Mouse (Mus musculus): Measurements from ENCODE around the gene Mlst8. TPM values are rescaled to one million over a fixed set of nuclear protein-coding genes. Genes with fewer than 3 reads are reported as not detected.
A peak's percentile ranks its signal among the peaks of the same experiment; 100 is the strongest.
"Not testable (repeated sequence)": the region's sequence is repeated elsewhere in the genome, so short reads cannot be mapped to it uniquely, and the experiment has no call there.

Gene Mlst8
- polyA plus RNA-seq, 1 experiment from 2014 or later, result 29.8 TPM

DNA sequence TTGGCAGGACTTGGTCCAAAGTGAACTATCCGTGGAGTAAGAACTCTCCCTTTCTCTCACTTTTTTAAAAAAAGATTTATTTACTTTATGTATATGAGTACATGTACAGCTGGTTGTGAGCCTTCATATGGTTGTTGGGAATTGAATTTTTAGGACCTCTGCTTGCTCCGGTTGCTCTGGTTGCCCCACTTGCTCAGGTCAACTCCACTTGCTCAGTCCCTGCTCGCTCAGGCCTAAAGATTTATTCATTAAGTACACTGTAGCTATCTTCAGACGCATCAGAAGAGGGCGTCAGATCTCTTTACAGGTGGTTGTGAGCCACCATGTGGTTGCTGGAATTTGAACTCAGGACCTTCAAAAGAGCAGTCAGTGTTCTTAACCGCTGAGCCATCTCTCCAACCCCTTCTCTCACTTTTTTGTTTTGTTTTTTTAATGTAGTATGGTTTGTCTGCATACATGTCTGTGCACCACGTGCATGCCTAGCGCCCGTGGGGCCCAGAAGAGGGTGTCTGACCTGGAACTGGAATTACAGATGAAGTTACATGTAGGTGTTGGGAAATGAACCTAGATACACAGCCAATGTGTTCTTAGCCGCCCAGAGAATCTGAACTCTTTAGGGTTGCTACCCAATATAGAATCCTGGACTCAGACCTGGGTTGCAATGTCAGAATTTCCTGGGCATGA is 23.2 kb downstream of the Mlst8 start:
- peak; percentile 5 for ATAC-seq (ENCODE audit: low read depth)
- peak overlapping the region; percentile 33; the same call in 1 of the 2 replicates for H3K4me3 ChIP-seq (ENCODE audit: low read length)

DNA sequence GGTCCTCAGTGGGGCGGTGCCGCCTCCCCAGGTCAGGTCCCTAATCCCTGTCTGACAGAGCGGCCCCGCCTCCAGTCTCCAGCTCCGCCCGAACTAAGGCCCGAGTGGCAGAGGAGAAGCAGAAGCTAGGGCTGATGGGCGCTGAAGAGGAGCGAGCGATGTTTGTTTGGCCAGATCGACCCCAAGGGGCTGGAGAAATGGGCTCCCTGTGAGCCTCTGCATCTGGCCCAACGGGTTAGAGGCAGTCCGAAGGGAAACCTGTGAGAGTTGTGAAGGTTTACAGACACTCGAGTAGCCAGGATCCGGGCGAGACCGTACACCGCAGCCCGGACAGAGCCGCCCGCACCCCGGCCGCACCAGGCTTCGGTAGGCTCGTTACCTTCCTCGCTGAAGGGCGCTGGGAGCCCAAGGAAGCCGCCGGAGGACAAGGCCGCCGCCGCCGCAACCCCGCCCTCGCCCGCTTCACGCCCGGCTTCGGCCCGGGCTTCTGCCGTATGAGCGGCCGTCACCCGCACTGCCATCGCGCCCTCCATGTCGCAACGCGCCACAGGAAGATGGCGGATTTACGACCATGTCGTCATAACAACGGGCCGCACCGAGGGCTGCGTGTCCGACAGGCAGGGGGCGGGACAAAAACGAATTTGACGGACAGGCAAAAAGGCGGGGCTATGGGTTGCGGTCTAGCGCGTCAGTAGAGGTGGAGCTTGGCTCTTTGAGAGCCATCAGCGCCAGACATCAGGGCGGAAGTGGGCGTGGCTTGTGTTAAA is 23.9 kb downstream of the Mlst8 start:
- Histone ChIP-seq H3K4me3 (ENCODE audit: low read length) (peak overlapping the region; percentile 89), H3K27me3 (ENCODE audit: control insufficient read depth, insufficient read depth, low read depth, low read length) (no peaks in the 10 kb centered on the region), H3K27ac (ENCODE audit: low read length) (peak overlapping the region; percentile 99), H3K4me1 (replicated peaks; ENCODE audit: control insufficient read depth, insufficient read depth, low read length) (peaks cover 11% of the 10 kb centered on the region), H3K9me3 (ENCODE audit: control insufficient read depth, low read length) (no peaks in the 10 kb centered on the region), H3K9ac (ENCODE audit: low read length) (peak overlapping the region; percentile 91), H3K36me3 (ENCODE audit: control insufficient read depth, insufficient read depth, low read length) (peaks cover 4% of the 10 kb centered on the region; the same call in 1 of the 2 replicates), H3K4me2 (ENCODE audit: low read depth, low read length) (peak overlapping the region; percentile 93)
- under 1% methylated on average over 63 of the region's 67 CpGs for WGBS
- ATAC-seq (ENCODE audit: low read depth), result peak; percentile 95

More for the DNA sequence above, 23.2 kb downstream of the Mlst8 start:
- WGBS, result 51% methylated on average over 10 of the region's 10 CpGs
- not testable (repeated sequence) for H3K36me3 ChIP-seq (ENCODE audit: control insufficient read depth, insufficient read depth, low read length); H3K9ac ChIP-seq (ENCODE audit: low read length); H3K9me3 ChIP-seq (ENCODE audit: control insufficient read depth, low read length); H3K27me3 ChIP-seq (ENCODE audit: control insufficient read depth, insufficient read depth, low read depth, low read length)
- Histone ChIP-seq H3K4me2 (ENCODE audit: low read depth, low read length) (peak overlapping the region; percentile 40), H3K27ac (ENCODE audit: low read length) (peak overlapping the region; percentile 55), H3K4me1 (replicated peaks; ENCODE audit: control insufficient read depth, insufficient read depth, low read length) (peaks cover 11% of the 10 kb centered on the region)

DNA sequence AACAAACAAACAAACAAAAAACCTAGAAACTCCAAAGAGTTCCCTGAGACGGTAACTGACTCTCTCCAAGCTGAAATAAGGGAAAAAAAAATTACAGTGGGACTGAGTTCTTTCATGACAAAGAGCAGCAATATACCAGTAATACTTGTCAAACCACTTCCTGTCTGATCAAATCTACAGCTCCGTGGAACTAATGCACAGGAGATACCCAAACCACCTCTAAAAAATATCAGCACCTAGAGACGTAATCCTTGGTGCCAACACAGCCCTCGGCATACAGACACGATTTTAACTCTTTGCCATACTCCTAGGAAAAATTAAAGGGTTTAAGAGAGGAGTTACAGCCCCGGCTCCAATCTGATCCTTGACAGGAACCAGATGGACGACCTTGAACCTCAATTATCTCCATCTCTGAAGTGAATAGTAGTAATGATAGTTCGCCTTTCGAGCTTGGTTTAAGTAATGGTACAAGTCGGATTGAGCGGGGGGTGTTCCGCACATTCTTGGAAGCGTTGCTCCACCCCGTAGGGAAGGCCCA is 24.6 kb downstream of the Mlst8 start:
- Histone ChIP-seq H3K27ac (ENCODE audit: low read length) (peak overlapping the region; percentile 99), H3K27me3 (ENCODE audit: control insufficient read depth, insufficient read depth, low read depth, low read length) (no peaks in the 10 kb centered on the region), H3K9me3 (ENCODE audit: control insufficient read depth, low read length) (no peaks in the 10 kb centered on the region), H3K36me3 (ENCODE audit: control insufficient read depth, insufficient read depth, low read length) (peaks cover 9% of the 10 kb centered on the region), H3K4me1 (replicated peaks; ENCODE audit: control insufficient read depth, insufficient read depth, low read length) (peaks cover 11% of the 10 kb centered on the region), H3K4me2 (ENCODE audit: low read depth, low read length) (peak overlapping the region; percentile 93), H3K9ac (ENCODE audit: low read length) (peak overlapping the region; percentile 91), H3K4me3 (ENCODE audit: low read length) (peak overlapping the region; percentile 89)
- 3% methylated on average over 14 of the region's 14 CpGs for WGBS
- ATAC-seq (ENCODE audit: low read depth), result no peak

DNA sequence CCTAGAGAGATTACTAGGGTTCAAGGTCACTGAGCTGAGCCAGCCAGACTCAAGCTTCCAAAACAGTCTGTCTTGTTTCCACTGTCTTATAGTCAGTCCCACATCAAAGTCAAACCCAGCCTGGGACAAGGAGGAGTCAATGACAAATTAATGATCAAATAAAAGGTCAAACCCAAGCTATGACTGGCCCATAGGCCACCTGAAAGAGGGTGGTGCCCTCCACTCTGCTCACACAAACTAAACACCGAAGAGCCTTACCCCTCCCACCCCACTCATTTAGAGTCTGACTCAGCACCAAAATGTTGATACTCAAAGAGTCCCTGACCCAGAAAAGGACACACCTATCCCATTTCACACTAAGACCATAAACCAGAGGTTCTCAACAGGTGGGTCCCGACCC is 25.5 kb downstream of the Mlst8 start:
- no peak overlapping the region for H3K27ac ChIP-seq (ENCODE audit: low read length)
- H3K9ac ChIP-seq (ENCODE audit: low read length), result no peak overlapping the region
- no peak for ATAC-seq (ENCODE audit: low read depth)
- H3K9me3 ChIP-seq (ENCODE audit: control insufficient read depth, low read length), result no peaks in the 10 kb centered on the region
- WGBS, result 70% methylated on average over 2 of the region's 2 CpGs
- H3K27me3 ChIP-seq (ENCODE audit: control insufficient read depth, insufficient read depth, low read depth, low read length), result no peaks in the 10 kb centered on the region
- peak overlapping the region; percentile 93; the same call in 1 of the 2 replicates for H3K4me2 ChIP-seq (ENCODE audit: low read depth, low read length)
- H3K36me3 ChIP-seq (ENCODE audit: control insufficient read depth, insufficient read depth, low read length), result peaks cover 13% of the 10 kb centered on the region
- peaks cover 11% of the 10 kb centered on the region for H3K4me1 ChIP-seq (replicated peaks; ENCODE audit: control insufficient read depth, insufficient read depth, low read length)
- H3K4me3 ChIP-seq (ENCODE audit: low read length), result no peak overlapping the region

DNA sequence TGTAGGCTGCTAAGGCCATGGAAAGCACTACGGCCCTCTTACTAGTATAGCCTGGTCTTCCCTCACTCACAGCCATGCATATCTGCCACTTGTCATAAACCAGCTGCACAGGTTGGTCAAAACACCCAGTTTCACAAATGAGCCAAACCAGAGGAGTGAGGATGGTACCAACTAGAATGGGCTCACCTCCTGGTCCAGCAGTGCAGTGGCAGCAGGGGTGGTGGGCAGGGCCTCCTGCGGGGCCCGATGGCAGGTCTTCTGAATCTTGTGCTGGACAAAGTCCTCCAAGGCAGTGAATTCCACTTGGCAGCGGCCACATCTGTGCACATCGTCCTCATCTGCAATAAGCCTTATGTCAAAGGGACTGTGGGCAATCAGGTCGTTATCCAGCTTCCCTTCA is 27.7 kb downstream of the Mlst8 start:
- H3K27me3 ChIP-seq (ENCODE audit: control insufficient read depth, insufficient read depth, low read depth, low read length), result no peaks in the 10 kb centered on the region
- H3K4me3 ChIP-seq (ENCODE audit: low read length), result no peak overlapping the region
- peaks cover 11% of the 10 kb centered on the region for H3K4me1 ChIP-seq (replicated peaks; ENCODE audit: control insufficient read depth, insufficient read depth, low read length)
- H3K27ac ChIP-seq (ENCODE audit: low read length), result no peak overlapping the region
- no peak for ATAC-seq (ENCODE audit: low read depth)
- no peaks in the 10 kb centered on the region for H3K9me3 ChIP-seq (ENCODE audit: control insufficient read depth, low read length)
- no peak overlapping the region for H3K4me2 ChIP-seq (ENCODE audit: low read depth, low read length)
- peaks cover 29% of the 10 kb centered on the region for H3K36me3 ChIP-seq (ENCODE audit: control insufficient read depth, insufficient read depth, low read length)
- 94% methylated on average over 6 of the region's 6 CpGs for WGBS
- no peak overlapping the region for H3K9ac ChIP-seq (ENCODE audit: low read length)

DNA sequence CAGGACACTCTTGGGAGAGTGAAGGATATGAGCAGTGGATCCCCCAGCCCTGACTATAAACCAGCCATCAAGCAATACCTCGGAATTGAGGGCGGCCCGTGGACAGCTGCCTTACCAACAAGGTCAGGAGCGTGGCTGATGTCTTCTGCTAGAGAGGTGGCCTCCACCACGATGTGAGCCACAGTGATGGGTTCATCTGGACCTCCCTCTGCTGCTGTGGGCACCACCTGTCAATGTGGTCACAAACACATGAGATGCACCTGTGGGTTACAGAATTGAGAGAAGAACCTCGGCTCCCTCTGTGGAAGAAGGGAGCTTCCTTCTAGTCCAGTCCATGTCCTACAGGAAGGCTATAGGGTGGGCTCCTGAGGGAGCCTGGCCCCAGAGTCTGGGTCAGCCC is 29.4 kb downstream of the Mlst8 start:
- no peak overlapping the region for H3K27ac ChIP-seq (ENCODE audit: low read length)
- ATAC-seq (ENCODE audit: low read depth), result no peak
- no peak overlapping the region for H3K4me2 ChIP-seq (ENCODE audit: low read depth, low read length)
- peaks cover 11% of the 10 kb centered on the region for H3K4me1 ChIP-seq (replicated peaks; ENCODE audit: control insufficient read depth, insufficient read depth, low read length)
- H3K9me3 ChIP-seq (ENCODE audit: control insufficient read depth, low read length), result no peaks in the 10 kb centered on the region
- peaks cover 34% of the 10 kb centered on the region for H3K36me3 ChIP-seq (ENCODE audit: control insufficient read depth, insufficient read depth, low read length)
- 87% methylated on average over 6 of the region's 6 CpGs for WGBS
- H3K27me3 ChIP-seq (ENCODE audit: control insufficient read depth, insufficient read depth, low read depth, low read length), result no peaks in the 10 kb centered on the region
- H3K9ac ChIP-seq (ENCODE audit: low read length), result no peak overlapping the region
- no peak overlapping the region for H3K4me3 ChIP-seq (ENCODE audit: low read length)

DNA sequence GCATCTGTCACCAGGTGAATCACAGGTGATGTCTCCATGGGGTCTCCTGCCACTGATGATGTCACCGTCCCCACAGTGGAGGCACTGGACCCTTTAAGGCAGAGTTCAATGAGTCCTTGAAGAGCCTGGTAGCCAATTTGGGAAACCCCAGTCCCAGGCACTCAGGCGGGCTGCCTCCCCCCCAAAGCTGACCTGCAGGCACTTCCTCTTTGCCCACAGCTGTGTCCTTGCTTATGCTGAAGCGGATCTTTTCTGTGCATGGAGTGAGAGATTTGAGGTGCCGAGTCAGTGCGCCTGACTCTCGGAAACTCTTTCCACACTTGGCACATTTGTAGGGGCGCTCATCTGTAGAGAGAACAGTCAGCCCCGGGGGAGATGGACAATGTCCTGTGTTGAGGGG is 32.3 kb downstream of the Mlst8 start:
- WGBS, result 94% methylated on average over 8 of the region's 8 CpGs

DNA sequence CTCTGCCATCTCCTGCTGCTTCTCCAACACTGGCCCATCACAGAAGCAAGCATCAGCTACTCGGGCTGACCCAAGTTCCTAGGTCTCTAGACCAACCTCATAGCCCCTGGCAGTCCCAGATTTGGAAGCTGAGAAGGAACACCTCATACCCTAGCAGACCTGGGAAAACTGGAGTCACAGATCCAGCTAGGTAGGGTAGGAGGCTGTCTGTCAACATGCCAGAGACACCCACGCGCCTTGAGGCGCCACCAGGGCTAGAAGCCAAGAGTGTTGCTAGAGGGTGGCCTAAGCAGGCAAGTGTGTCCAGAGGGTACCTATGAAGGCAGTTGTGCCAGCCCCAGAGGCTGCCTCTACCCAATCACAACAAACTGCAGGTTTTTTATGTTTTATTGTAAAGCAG is 35.5 kb downstream of the Mlst8 start:
- Histone ChIP-seq H3K9me3 (ENCODE audit: control insufficient read depth, low read length) (no peaks in the 10 kb centered on the region), H3K4me3 (ENCODE audit: low read length) (no peak overlapping the region), H3K27me3 (ENCODE audit: control insufficient read depth, insufficient read depth, low read depth, low read length) (no peaks in the 10 kb centered on the region), H3K36me3 (ENCODE audit: control insufficient read depth, insufficient read depth, low read length) (peaks cover 46% of the 10 kb centered on the region), H3K27ac (ENCODE audit: low read length) (no peak overlapping the region), H3K4me1 (replicated peaks; ENCODE audit: control insufficient read depth, insufficient read depth, low read length) (no peaks in the 10 kb centered on the region), H3K4me2 (ENCODE audit: low read depth, low read length) (no peak overlapping the region), H3K9ac (ENCODE audit: low read length) (no peak overlapping the region)
- WGBS, result 92% methylated on average over 4 of the region's 4 CpGs
- no peak for ATAC-seq (ENCODE audit: low read depth)

More for the DNA sequence above, 32.3 kb downstream of the Mlst8 start:
- ATAC-seq (ENCODE audit: low read depth), result no peak
- Histone ChIP-seq H3K4me2 (ENCODE audit: low read depth, low read length) (no peak overlapping the region), H3K27me3 (ENCODE audit: control insufficient read depth, insufficient read depth, low read depth, low read length) (no peaks in the 10 kb centered on the region), H3K4me1 (replicated peaks; ENCODE audit: control insufficient read depth, insufficient read depth, low read length) (no peaks in the 10 kb centered on the region), H3K9me3 (ENCODE audit: control insufficient read depth, low read length) (no peaks in the 10 kb centered on the region), H3K9ac (ENCODE audit: low read length) (no peak overlapping the region), H3K27ac (ENCODE audit: low read length) (no peak overlapping the region), H3K36me3 (ENCODE audit: control insufficient read depth, insufficient read depth, low read length) (peaks cover 42% of the 10 kb centered on the region), H3K4me3 (ENCODE audit: low read length) (no peak overlapping the region)

DNA sequence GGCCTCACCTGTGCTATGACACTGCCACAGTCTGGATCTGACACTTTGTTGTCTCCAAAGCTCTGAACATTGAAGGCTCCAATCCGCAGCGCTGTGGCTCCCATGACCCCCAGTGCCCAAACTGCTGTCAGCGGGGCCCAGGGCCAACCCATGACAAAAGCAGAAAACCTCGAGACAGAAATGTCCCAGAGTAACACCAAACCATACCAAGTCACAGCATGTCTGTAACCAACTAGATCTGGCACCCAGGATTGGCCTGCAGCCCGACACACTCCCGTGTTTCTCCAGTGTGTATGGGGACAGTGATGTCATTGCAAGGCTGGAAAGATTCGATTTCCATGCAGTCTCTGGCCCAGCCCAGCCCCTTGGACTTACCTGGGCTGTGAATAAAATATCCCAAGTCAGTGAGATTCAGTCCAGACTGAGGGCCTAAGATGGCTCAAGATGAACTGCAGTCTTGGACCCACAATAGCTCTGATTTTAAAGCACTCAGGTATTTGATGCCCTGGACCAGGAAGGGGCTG is 36.2 kb downstream of the Mlst8 start, which contains the start of gene Dnase1l2:
Gene Dnase1l2, minus strand, starts transcription at position 474 of the 524 bp plus-strand sequence.
- no peaks in the 10 kb centered on the region for H3K9me3 ChIP-seq (ENCODE audit: control insufficient read depth, low read length)
- 75% methylated on average over 7 of the region's 7 CpGs for WGBS

More for the DNA sequence above, 36.2 kb downstream of the Mlst8 start, which contains the start of gene Dnase1l2:
- Histone ChIP-seq H3K9ac (ENCODE audit: low read length) (no peak within 1 kb of the TSS), H3K36me3 (ENCODE audit: control insufficient read depth, insufficient read depth, low read length) (peaks cover 47% of the 10 kb centered on the region), H3K27me3 (ENCODE audit: control insufficient read depth, insufficient read depth, low read depth, low read length) (no peaks in the 10 kb centered on the region), H3K4me1 (replicated peaks; ENCODE audit: control insufficient read depth, insufficient read depth, low read length) (no peaks in the 10 kb centered on the region), H3K27ac (ENCODE audit: low read length) (no peak within 1 kb of the TSS), H3K4me2 (ENCODE audit: low read depth, low read length) (no peak within 1 kb of the TSS), H3K4me3 (ENCODE audit: low read length) (no peak within 1 kb of the TSS)
- no peak for ATAC-seq (ENCODE audit: low read depth)
